Mouse (Mus musculus) heart, adult 18-20 months (tissue): ENCODE measurements around the gene Pmel. TPM values are rescaled to one million over a fixed set of nuclear protein-coding genes. Genes with fewer than 3 reads are reported as not detected.

Source experiments
- DNase-seq, 2 experiments: peaks; one replicate each; pipeline ENCODE4 v3.0.0; 2021 to 2022; ENCODE audit warnings: mixed read lengths in 1 of 2
- long read RNA-seq, 2 experiments: library from polyadenylated mRNA; stranded (forward); transcript quantifications; one replicate each; pipeline ENCODE4 v2.0.0; 2021
- total RNA-seq, 2 experiments: library from RNA; stranded (reverse); gene quantifications; 2 replicates each; pipeline ENCODE4 v1.2.3; 2021

The Pmel gene
- total RNA-seq = 1 to 10 TPM in 1 of 2 experiments, under 1 TPM in 1; 0.65 to 1.1 TPM
- long read RNA-seq, experiment 1 = 0 reads
- long read RNA-seq, experiment 2 = 0 reads

DNA sequence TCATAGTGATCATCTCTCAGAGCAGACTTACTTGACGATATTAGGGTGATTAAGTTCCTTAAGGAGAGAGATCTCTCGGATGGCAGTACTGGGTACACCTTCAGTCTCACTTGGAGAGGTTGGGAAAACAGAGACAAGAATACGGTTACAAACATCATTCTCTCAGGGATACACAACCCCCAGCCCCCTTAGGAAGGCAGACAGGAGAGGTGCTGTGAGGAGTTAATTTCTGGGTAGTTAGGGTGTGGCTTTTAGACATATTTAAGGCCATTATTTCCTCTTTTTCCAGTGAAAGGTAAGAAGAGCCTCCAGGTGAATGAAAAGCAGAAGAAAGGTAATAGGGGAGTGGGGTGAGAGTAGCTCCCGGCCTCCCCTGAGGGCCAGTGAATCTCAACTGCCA, at the start of gene Pmel:
TSS of gene Pmel (plus strand) at position 301 of the 400 bp plus-strand sequence.
- DNase-seq = no peak

DNA sequence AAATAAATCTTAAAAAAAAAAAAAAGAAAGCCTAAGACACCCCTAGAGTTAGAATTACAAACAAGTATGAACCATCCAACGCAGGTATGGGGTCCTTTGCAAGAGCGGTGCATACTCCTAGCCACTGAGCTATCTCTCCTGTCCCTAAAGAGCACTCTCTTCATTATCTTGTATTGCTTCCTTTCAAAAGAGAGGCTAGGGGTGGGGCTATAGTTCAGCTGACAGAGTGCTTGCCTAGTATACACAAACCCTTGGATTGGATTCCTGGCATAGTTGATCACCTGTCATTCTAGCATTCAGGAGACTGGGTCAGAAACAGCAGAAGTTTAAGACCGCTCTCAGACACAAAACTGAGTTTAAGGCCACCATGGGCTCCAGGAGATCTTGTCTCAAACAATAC, 48.7 kb upstream of the Pmel start:
- DNase-seq = no peak

DNA sequence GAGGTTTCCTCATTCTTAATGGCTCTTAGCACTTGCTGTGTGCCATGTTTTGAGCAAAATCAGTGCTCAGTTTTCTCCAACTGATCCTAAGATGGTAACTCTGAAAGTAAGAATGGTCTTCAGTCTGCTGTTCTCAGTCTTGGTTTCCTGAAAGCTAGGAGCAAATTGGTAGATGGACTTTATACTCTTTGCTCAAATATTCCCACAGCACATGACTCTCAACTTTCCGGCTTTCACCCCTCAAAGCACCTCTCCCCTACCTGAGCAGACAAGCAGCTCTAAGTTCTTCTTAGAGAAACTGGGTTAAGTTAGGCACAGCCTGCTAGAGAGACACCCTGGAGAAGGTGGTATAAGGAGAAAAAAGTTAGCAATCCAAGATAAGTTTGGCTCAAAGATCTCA, 47.3 kb upstream of the Pmel start:
- DNase-seq = no peak

DNA sequence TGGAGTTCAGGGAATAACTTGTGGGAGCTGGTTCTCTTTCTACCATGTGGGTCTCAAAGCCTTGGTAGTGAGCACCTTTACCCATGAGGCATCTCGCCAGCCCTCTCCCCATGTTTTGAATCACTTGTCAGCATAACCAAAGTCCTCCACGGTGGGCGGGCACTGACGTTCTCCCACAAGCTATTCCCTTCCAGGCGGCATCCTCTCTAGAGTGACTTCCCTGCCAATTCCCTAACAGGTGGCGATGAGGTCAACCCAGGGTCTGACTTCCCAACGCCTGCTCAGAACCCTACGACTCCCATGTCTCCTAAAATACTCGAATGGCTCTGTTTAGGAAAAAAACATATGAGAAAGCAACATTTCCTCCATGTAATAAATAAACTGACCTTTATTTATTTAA, 46.2 kb upstream of the Pmel start:
- DNase-seq = no peak

DNA sequence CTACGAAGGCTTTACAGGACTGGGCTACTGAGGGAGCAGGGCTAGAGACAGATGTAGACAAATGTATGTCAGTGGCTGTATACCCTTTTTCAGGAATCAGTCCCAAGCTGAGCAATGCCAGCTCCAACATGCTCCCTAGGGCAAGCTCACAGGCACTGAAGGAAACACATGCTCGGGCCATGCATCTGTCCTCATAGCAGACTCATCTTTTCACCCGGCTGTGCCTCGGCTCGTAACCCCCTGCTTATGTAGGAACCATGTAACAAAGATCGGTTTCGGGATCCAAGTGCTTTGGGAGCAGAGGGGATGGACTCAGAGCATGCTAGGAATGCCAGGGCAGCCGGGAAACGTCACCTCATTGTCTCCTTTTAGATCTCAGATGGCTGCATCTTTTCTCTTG, 44.5 kb upstream of the Pmel start:
- no peak for DNase-seq

DNA sequence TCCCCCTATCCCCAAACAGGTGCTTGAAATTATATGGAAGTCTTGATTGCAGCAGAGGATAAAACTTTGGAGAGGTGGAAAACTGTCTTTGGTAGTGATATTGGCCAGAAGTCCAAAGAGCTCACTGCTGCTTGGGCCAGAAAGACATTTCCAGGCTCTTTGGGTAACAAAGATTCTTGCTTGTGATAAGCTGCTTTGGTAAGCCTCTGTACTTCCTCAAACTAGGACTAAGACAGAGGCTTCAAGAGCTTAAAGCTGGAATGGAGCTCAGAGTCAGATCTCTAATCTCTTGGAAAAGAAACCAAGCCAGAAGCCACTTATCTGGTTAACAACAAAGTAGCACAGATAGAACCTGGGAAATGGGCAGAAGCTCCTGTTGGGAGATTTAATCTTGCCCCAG, 41.5 kb upstream of the Pmel start:
- DNase-seq = no peak

DNA sequence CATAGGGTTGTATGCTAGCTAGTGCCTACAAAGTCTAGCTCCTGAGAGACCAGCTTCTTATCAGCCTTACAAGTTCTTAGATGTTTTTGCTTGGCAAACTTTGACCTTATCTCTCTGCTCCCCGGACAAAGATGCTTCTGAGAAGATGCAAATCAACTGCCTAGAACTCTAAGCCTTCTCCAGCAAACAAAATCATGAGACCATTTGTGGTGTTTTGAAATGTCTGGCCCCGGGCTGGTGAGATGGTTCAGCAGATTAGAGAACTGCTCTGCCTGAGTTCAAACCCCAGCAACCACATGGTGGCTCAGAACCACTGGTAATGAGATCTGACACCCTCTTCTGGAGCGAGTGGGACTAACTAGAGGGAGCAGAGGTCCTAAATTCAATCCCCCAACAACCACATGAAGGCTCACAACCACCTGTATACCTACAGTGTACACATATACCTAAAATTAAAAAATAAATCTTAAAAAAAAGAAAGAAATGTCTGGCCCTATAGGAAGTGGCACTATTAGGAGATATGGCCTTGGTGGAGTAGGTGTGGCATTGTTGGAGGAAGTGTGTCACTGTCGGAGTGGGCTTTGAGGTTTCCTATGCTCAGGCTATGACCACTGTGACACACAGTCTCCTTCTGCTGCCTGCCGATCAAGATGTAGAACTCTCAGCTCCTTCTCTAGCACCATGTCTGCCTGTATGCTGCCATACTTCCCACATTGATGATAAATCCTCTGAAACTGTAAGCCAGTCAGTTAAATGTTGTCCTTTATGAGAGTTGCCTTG, 40.4 kb upstream of the Pmel start:
- DNase-seq = no peak

DNA sequence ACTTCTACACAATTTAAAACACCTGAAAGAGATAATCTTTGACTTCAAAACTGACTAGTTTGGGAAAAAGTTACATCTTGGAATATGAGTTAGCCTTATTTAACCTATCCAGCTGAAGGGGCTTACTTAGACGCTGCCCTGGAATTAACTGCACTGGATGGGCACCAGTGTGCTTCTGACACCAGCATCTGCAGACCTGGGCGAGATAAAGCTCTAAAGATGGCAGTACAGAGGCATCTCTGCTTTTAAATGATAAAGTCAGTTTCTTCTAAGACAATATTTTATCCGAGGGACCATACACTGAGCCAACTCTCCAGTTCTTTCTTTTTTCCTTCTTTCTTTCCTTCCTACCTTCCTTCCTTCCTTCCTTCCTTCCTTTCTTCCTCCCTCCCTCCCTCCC, 39.2 kb upstream of the Pmel start:
- no peak for DNase-seq

DNA sequence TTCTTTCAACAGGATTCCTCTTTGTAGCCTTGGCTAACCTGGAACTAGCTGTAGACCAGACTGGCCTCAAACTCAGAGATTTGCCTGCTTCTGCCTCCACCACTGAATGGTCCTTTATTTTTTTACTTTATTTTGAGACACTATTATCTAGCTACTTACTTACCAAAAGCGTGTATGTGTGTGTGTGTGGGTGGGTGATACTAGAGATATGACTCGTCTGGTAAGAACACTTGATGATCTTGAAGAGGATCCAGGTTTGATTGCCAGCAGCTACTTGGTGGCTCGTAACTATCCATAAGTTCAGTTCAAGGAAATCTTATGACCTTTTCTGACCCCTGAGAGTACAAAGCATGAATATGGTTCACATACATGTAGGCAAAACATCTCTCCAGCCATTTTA, 38.7 kb upstream of the Pmel start:
- DNase-seq = no peak

DNA sequence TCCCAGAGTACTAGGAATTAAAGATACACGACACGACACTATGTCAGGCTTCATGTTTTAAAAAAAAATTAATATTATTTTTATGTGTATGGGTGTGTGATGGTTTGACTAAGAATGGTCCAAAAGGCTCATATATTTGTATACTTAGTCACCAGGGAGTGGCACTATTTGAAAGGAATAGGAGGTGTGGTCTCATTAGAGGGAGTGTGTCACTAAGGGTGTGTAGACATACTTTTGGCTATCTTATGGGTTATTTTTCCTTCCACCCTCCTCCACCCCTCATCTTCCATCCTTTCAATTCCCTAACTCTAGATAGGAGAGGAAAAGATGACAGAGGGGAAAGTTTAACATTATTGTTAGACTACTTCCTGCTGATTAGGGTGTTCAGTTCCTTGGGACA, 38.2 kb upstream of the Pmel start:
- no peak for DNase-seq

DNA sequence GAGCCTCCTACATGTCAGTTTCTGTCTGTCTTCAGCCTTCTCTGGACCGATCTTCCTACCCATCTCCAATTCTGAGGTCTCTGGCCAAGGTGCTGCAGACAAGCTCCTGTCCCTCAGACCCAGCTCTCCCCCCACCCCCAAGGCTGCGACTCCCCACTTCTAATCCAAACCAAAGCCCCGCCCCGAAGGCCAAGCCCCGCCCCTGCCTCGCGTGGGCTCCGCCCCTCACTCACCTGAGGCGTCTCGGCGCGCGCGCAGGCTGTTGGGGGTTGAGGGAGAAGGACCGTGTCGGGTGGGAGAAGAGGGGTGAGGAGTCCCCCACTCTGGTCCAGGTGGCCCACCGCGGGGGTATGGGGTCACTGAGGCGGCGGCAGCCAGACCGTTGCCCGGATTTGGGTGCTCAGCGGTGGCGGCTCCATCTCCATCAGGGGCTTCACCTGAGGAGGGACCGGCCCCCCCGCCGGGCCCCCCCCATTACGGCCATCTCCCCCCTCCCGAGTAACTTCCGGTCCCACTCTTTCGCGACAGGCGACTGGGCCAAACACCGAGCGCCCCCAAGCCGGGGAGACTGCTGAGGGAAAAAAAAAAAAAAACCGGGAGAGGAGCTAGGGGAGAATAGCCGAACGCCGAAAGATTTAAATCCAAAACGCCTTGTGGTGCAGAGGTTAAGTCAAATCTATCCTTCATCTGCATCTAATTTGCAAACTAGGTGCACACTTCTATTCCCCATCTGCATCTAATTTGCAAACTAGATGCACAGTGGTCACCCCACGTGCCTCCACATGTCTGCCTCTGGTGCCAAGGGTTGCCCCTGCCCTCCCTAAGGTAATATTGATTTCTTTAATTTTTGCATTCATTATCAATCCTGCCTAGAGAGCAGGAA, 35.0 kb upstream of the Pmel start:
- DNase-seq = peak in 1 of 2 experiments; percentile 48

DNA sequence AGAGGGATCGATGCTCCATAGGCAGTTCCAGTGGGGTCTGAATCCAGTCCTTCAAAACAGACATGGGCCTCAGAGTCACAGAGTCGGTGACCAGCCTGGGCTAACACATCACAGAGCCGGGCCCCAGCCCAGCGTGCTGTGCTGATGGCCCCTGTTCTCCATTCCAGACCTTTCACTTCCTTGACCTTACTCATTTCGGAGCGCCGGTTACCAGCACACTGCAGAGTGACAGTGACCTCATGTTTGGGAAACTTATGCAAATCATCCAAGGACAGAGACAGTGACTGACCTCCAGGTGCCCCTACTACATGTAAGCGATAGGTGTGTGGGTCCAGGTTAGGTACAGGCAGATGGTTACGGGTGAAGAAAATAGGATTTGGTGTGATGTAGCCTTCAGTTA, 32.8 kb upstream of the Pmel start:
- no peak for DNase-seq

DNA sequence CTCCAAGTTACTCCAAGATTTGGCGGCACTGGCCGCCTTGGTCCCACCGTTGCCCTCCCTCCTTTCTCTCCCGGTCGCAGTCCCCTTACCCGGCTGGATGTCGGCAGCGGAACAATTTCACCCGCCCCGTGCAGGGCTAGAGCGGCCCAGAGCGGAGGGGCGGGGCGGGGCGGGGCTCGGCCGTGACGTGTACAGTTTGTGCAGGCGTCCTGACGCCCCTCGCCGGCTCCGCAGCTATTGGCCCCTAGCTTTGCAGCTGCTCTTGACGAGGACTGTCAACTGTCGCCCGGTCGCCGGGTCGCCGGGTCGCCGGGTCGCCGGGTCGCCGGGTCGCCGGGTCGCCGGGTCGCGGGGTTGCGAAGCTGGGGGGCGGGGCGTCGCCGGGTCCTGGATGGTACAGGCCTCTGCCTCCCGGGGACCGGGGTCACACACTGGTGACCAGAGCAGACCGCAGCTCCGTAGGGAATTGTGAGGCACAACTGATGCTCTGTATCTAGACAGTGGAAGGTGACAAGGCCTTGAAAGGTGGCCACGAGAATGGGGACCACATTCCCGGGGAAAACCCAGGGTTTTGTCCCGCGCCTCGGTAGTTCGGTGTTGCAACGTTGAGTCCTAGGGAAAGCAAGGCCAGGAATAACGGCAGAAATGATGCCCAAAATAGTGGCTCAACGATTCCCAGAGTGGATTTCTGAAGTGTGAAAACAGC, 30.1 kb upstream of the Pmel start, which contains the start of gene Suox:
TSS of gene Suox (minus strand) at position 311 of the 706 bp plus-strand sequence.
- peak; percentile 89 to 91 for DNase-seq

DNA sequence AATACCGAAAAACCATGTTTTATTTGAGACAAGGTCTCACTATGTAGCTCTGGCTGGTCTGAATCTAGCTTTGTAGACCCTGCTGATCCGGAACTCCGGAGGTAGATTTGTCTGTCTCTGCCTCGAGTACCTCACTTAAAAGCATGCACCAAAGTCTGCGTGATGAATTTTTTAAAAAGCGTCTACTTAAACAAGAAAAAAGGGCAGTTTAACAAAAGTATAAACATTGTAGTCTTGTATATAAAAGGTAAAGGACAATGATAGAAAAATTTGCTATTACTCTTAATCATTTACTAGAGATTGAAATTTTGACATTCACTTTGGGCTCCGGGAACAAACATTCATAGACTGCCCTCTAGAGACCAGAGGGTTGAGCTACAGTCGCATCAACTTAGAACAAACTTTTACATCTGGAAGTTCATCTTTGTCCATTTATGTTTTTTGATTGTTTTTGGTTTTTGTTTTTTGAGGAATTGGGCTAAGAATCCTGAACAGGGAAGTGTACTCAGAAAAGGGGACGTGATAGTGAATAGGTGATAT, 29.5 kb upstream of the Pmel start:
- DNase-seq = peak; percentile 42 to 53

DNA sequence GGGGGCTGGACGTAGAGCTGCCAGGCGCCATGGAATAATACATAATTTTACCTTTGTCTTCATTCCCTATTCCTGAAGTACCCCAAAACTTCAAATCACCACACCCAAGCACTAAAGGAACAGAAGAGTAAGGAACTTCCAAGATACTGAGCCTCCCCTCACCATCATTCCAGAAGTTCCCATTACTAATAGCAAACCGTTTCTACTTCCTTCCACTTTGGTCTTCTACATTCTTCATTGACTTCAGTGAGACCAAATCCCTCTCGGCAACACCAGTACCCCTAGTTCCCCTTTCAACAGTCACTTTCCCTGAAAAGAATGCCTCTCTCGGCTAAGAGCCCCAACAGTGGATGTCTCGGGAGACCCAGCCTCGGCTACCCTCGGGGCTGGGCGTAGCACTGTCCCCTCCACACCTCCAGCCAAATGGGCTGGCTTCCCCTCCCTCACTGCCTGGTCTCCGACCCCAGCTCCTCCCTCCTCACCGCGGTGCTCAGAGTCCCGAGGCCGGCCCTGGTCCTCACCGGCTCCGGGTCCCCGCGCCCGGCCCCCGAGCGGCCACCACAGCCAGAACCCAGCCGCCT, 8.5 kb upstream of the Pmel start:
- DNase-seq = no peak

DNA sequence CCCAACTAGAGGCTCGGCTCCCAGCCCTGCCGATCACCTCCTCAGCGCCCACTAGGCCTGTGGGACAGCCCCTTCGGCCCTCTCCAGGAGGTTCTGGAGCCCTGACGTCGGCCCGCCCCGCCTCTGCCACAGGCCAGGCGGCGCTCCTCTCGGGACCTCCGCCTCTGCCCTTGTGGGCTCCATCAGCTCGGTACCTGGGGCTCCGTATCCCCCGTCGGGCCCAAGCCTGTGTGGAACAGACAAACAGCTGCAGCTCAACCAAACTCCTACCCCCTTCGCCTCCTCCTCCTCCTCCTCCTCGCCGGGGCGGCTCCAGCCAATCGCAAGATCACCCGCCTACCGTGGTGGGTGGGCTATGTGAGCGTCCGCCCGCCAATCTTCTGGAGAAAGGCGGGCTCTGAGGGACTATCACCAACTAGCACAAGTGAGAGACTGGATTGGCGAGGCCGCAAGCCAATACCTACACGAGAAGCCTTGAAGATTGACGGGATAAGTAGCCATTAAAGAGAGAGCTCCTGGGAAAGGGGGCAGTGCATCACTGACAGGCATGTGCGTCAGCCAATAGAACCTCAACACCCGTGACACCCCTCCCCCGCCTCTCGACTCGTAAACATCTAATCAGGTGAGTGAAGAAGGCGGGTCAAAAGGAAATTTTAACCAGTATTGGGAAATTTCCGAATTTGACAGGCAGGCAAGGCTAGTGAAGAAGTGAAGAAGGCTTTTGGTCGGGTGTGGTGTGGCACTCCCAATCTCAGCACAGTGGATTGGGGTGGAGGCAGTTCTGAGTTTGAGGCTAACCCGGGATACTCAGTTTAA, 7.8 kb upstream of the Pmel start, which contains the start of gene Rab5b:
TSS of gene Rab5b (minus strand) at position 273 of the 816 bp plus-strand sequence.
- peak; percentile 100 for DNase-seq

DNA sequence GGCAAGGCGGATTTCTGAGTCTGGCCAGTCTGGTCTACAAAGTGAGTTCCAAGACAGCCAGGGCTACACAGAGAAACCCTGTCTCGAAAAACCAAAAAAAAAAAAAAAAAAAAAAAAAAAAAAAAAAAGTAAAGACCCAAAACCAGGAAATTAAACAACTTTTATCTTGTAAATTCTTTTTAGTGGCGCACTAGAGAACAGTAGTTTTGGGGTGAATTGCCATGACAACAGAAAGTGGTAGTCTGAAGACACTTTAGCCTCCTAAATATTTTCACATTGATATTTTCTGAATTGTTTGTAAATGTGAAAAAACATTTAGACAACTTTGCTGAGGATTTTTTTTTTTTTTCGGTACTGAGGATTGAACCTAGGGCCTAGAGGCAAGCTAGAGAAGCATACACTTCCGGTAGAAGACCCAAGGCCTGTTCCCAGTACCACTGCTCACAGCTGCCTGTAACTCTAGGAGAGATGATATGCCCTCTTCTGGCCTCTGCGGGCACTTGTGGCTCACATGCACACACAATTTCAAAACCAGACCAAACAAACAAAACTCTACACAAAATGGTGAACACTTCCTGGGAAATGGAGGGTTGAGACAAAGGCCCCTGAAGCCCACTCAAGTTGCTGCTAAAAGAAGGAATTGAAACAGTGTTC, 6.8 kb upstream of the Pmel start:
- no peak for DNase-seq

DNA sequence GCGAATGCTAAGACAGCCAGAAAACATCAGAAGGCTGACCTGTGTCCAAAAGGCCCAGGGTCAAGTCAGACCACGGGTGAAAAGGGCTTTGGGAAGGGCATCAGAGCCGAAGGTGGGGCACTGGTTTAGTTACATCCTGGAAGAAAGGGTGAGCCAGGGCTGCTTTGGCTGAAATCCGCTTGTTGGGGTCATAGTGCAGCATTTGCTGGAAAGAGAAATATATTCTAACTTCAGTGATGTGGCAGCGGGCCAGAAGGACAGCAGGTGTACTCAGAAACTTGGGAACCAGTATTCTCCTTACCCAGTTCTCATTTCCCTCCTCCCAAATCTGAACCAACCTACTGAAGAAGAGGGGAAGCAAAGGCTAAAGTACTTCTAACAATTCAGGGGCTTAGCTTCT, 5.0 kb upstream of the Pmel start:
- DNase-seq = no peak

DNA sequence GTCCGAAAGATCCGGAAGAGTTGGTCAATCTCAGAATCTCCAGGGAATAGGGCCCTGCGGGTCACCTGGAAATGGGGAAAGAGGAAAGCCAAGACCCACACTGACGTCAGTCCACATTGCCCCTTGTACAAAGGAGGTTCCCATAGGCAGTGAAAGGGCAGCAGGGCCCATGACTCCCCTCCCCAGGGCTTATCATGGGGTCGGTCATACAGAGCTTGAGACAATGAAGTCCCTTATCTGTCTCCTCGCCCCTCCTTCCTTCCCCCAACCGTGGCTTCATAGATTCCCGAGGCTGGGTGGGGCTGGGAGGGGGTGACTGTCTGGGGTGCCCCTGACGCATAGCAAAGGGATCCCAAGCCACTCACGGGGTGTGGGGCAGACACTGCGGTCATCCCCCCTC, 4.4 kb upstream of the Pmel start:
- DNase-seq = no peak

DNA sequence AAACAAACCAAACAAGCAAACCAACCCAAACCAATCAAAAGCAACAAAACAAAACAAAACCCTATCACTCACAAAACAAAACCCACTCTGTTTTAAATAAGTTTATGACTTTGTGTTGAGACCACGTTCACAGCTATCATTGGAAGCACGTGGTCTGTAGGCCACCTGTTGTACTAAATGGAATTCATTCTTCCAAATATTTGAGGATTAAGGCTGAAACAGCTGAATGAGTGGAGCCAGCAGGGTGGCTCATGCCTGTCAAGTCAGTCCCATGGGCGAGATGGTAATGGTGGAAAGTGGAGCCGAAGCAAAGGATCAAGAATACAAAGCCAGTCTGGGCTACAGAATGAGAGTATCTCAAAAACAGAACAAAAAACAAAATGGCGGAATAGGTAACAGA, 3.3 kb upstream of the Pmel start:
- DNase-seq = no peak
